Mouse (Mus musculus) telencephalon, adult 2 months (tissue): ENCODE results near the gene Nr1h2.
A peak's percentile ranks its signal among the peaks of the same experiment; 100 is the strongest.

ENCODE experiments used
- DNase-seq: peaks from one replicate; pipeline ENCODE4 v3.0.0-alpha.2; 2011; ENCODE audit warnings: low read depth, low spot score

Nr1h2 gene

GRCm38 (mm10) chr7:44553826-44554225, at the start of gene Nr1h2:
Gene Nr1h2, minus strand, starts transcription at chr7:44553951.
- DNase-seq, result peak; percentile 94

- no peak for DNase-seq
Measured at GRCm38 (mm10) chr7:44603186-44603855, 49.6 kb upstream of the Nr1h2 start.

DNA sequence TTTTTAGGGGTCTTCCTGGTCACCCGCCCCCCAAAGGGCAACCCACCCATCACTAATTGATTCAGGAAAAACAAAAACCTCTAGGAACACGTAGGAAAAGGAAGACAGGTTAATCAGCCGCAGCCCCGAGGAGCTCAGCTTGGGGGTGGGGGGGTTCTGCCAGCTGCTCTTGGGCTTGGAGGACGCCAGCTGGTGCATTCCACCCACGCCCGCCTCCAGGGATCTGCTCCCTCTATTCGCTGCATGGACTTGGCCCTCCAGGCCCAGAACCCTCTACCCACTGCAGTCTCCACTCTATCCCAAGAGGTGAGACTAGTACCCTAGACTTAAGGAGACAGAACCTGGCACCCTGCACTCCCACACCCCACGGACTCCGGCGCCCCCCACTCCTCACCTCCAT, 48.7 kb upstream of the Nr1h2 start:
- no peak for DNase-seq

- DNase-seq, result no peak
Measured at GRCm38 (mm10) chr7:44601646-44602045, 47.9 kb upstream of the Nr1h2 start.

DNA sequence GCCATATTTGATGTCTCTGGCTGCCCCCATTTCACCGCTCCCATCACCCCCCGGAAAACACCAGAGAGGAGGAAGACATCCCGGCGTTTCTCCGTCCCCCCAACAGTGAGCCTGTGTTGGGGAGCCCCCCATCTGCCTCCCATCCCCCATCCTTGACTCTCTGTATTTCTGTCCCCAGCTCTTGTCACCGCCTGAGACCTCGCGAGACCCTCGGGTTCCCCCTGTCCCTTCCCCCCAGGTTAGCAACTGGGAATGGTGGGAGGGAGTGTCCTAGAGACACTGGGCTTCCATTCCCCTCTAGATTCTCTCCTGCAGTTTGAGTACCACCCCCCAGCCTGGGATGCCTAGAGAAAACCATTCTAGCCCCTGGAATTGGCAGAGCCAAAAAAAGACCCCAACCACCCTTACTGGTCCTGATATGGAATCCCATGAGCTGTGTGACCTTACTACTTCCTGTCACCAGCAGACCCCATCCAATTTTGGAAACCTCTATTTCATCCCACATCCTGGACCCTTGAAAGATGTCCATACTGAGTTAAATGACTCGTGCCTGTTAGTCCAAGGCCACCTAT, 47.0 kb upstream of the Nr1h2 start:
- no peak for DNase-seq

- DNase-seq, result no peak
Measured at GRCm38 (mm10) chr7:44598336-44598735, 44.6 kb upstream of the Nr1h2 start.

DNA sequence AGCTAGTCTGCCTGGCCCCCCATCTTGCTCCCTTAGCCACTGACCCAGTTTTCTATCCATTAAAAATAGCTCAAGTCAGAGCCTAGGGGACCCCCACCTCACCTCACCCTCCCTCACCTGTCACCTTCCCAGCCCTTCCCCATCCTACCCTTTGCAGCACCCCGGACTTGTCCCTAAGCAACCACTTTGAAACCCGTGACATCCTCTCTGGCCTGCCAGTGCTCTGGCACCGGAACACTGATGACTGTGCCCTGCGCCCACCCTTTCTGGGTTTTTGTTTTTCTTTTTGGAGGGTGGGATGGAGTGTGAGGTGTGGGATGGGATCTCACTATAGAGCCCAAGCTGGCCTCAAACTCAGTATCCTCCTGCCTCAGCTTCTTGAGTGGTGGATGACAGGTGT, 43.9 kb upstream of the Nr1h2 start:
- DNase-seq, result no peak

DNA sequence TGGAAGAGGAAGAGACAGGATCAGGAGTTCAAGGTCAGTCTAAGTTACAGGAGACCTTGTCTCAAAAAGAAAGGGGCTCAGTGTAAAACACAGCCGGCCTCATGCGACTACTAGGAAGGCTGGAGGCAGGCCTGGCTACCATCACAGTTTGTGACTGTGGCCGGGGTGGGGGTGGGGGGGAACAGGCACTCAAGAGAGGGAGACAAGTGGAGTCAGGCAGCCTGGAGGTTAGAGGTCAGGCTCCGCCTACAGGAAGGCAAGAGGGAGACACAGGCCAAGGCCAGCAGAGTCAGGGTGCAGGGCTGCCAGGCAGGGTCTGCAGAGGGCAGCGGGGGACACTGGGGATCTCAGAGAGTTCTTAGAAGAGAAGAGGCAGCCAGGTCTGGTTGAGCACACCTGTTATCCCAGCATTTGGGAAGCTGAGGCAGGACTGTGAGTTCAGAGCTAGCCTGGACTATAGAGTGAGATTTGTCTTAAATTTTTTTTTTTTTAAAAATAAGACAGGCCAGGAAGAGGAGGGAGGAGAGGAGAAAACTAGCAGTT, 43.3 kb upstream of the Nr1h2 start:
- DNase-seq, result no peak

DNA sequence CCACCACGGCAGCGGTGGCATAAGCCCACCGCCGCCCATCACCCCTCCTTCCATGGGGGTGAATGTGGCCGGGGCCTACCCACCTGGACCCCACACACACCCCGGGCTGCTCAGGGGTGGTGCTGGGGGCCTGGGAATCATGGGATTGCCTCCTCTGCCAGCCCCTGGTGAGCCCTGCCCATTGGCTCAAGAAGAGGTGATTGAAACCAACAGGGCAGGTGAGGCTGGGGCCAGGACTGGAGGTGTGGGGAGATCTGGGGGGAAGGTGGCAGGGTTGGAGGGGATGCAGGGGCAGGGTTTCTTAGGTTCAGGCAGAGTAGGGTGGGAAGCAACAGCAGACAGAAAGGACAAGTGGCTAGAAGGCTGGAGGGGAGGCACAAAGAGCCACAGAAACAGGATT, 42.3 kb upstream of the Nr1h2 start:
- no peak for DNase-seq

DNA sequence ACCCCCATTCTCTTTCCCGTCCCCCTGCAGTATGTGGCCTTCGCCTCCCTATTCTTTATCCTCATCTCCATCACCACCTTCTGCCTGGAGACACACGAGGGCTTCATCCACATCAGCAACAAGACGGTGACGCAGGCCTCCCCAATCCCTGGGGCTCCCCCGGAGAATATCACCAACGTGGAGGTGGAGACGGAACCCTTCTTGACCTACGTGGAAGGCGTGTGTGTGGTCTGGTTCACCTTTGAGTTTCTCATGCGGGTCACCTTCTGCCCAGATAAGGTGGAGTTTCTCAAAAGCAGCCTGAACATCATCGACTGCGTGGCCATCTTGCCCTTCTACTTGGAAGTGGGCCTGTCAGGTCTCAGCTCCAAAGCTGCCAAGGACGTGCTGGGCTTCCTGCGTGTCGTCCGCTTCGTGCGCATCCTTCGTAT, 41.4 kb upstream of the Nr1h2 start:
- no peak for DNase-seq

DNA sequence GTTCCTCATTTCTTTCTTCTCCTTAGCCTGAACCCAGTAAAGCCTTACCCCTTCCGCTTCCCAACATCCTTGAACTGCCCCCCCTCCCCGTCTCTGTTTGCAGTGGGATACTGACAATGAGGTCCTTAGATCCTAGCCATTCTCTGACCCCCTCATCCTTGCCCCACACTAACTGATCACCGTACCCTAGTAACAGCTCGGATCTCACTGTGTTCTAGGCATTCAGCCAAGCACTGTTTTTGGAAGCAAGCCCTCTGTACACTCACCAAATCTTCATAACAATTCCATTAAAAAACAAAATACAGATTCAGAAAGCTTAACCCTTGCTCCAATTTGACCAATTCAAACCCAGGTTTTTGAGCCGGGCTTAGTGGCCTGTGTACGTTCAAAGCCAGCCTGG, 40.5 kb upstream of the Nr1h2 start:
- DNase-seq, result no peak

DNA sequence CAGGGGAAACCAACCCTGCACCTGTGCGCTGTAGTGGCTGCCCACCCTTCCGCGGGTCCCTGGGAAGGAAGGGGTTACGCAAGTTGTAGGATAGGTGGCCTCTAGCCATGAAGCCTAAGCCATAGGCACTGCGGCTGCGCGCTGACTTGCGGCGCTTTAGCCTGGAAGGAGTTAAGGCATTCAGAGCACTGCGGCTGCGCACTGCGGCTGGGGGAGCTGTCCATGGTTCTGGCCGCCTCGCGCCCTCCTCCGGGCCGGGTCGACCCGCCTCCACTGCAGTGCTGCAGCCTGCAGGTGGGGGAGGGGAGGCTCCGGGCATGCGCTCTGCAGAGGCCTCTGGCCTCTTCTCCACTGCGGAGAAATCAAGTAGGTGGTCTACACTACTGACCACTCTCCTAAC, 40.0 kb upstream of the Nr1h2 start:
- DNase-seq, result peak; percentile 84

- DNase-seq, result no peak
Measured at GRCm38 (mm10) chr7:44593051-44593450, 39.3 kb upstream of the Nr1h2 start.

GRCm38 (mm10) chr7:44591348-44592116, 37.8 kb upstream of the Nr1h2 start:
- no peak for DNase-seq

GRCm38 (mm10) chr7:44590402-44591347, 36.9 kb upstream of the Nr1h2 start, which contains the start of gene Kcnc3:
Gene Kcnc3, plus strand, starts transcription at chr7:44590664.
- DNase-seq, result peak; percentile 98

DNA sequence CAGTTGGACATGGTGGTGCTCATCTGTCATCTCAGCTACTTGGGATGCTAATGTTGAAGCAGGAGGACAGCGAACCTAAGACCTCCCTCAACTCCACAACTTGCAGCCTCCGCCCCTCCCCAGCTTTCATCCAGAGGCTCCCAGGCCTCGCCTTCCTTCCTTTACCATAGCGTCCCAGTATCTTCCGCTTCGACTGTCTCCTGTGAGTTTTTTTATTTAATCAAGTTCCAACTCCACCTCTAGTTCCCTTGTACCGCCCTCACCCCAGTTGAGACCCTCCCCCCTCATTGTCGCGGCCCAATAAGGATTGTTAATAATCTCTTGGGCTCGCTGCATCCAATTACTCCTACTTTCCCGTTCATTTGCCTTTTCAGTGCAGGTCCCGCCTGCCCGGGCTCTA, 36.2 kb upstream of the Nr1h2 start:
- DNase-seq, result no peak

DNA sequence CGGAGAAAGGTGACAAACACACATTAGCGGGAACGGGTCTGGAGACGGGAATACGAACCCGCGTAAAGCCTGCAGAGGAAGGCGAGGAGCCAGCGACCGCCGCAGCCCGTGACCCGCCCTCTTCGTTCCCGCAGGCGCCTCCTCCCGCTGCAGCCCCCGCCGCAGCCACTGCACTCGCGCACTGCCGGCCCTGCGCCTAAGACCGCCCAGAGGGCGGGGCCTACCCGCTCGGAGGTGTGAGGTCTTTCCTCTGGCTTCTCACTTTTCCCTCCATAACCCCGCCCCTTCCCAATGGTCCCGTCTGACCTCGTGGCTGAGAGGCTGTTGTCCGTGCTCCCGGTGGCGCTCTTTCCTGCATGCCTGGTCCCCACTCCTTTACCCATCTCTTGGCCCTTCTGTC, 35.4 kb upstream of the Nr1h2 start:
- no peak for DNase-seq

GRCm38 (mm10) chr7:44588338-44588737, 34.6 kb upstream of the Nr1h2 start:
- DNase-seq, result no peak

- no peak for DNase-seq
Measured at GRCm38 (mm10) chr7:44587676-44588075, 33.9 kb upstream of the Nr1h2 start.

DNA sequence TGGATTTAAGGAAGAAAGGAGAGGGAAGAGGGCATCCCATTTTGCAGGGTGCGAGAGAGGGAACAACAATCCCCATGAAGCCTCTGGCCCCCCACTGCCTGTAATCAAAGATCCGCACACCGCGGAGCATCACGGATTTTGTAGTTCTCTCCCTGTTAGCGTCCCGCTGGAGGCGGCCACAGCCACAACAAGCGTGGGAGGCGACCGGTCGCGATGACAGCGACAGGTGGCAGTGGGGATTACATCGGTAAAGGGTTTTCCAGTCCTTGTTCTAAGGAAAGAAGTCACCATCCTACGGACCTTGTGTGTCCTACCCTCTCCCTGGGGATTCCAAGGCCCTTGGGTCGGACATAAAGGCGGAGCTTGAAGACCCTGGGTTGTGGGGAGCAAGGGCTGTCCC, 33.2 kb upstream of the Nr1h2 start:
- peak; percentile 87 for DNase-seq

GRCm38 (mm10) chr7:44586518-44586917, 32.8 kb upstream of the Nr1h2 start:
- peak; percentile 79 for DNase-seq
